ENCODE assay signal across 9 mouse cellular contexts in the genomic region with DNA sequence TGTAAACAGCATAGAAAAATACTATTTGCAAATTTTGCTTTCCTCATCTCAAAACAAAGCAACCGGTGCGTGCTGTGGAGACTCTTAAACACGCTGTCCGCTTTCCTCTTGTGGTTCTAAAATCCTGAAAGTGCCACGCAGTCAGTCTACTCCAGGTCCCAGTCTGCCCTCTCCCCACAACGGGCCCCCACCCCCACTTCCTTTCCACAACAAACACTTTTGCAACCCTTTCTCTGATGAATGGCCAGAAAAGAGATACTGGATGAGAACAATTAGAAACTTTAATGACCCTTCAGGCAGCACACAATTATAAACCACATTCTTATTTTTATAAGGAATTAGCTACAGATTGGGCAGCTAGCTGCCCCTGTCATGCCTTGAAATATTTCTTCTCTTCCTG.
DNase-seq lines count a peak whose midpoint lies in the region; ATAC-seq lines count a peak whose summit lies in the region.
"Had no signal": no experiment of that assay in that cellular context is flagged by ENCODE, and none has a peak within 500 bp of the region (broad histone marks: within the 10 kb centered on the region; RNA-seq: fewer than 3 reads in every experiment).

No protein-coding gene starts in this region.

- WGBS in limb, embryonic 12.5 days: 25% methylated on average over 6 of the region's 6 CpGs

- H3K36me3 ChIP-seq in limb, embryonic 12.5 days: no peaks in the 10 kb centered on the region
- H3K36me3 ChIP-seq: liver, embryonic 15.5 days had no signal

- ATAC-seq in limb, embryonic 12.5 days (ENCODE audit: insufficient number of reproducible peaks, insufficient read depth, low FRiP score, low TSS enrichment, low read depth): no peak

- DNase-seq in adrenal gland, postnatal 10 days: peak; percentile 2
- DNase-seq in adrenal gland, adult 18-20 months (ENCODE audit: low spot score in 2 of 2): no peak
- DNase-seq in urinary bladder, postnatal 25 days (ENCODE audit: low spot score): peak; percentile 6
- DNase-seq in urinary bladder, adult 2 months (ENCODE audit: low spot score): no peak
- DNase-seq in yolk sac, embryonic 10.5 days (ENCODE audit: low spot score): peak; percentile 1
- no peak for DNase-seq in left cerebral cortex, adult 18-20 months (ENCODE audit: low spot score in 2 of 2)
- DNase-seq in urinary bladder, adult 18-20 months (ENCODE audit: low spot score in 2 of 2): no peak

- no peak overlapping the region for H3K9ac ChIP-seq in limb, embryonic 12.5 days (replicated peaks)
- H3K9ac ChIP-seq: liver, embryonic 15.5 days had no signal

- H3K4me3 ChIP-seq in limb, embryonic 12.5 days (replicated peaks): peak overlapping the region; percentile 35
- H3K4me3 ChIP-seq: liver, embryonic 15.5 days had no signal

- no peaks in the 10 kb centered on the region for H3K27me3 ChIP-seq in limb, embryonic 12.5 days

- H3K4me2 ChIP-seq in limb, embryonic 12.5 days: peak overlapping the region; percentile 54

- H3K27ac ChIP-seq in limb, embryonic 12.5 days: peak overlapping the region; percentile 90
- H3K27ac ChIP-seq: liver, embryonic 15.5 days had no signal

- peaks cover 12% of the 10 kb centered on the region for H3K4me1 ChIP-seq in limb, embryonic 12.5 days (replicated peaks)
- H3K4me1 ChIP-seq: liver, embryonic 15.5 days had no signal

- H3K9me3 ChIP-seq in limb, embryonic 12.5 days: 0 out of 2 replicates have a peak, but pooled peaks cover 3% of the 10 kb centered on the region
- H3K9me3 ChIP-seq: liver, embryonic 15.5 days had no signal

Comparison
In these comparisons a context has a peak if more than half of its experiments do, and no peak if none do; other contexts are left out.
1. DNase-seq: peak in adrenal gland, postnatal 10 days (single experiment), urinary bladder, postnatal 25 days (single experiment) and yolk sac, embryonic 10.5 days (single experiment); none in adrenal gland, adult 18-20 months (0 of 2), urinary bladder, adult 2 months (single experiment), left cerebral cortex, adult 18-20 months (0 of 2) and urinary bladder, adult 18-20 months (0 of 2).